Mouse (Mus musculus) bone marrow, adult 2 months (tissue): Measurements from ENCODE around the gene Gngt1.

ENCODE experiments used
- CTCF ChIP-seq: fragments of 200-500 bp; IDR thresholded peaks from 2 replicates; pipeline ENCODE4 v1.5.1; 2011; ENCODE audit warnings: low read length, control low read depth; ENCODE audit not compliant: control insufficient read depth, insufficient read depth
- POLR2A ChIP-seq: fragments of 200-500 bp; IDR thresholded peaks from 2 replicates; pipeline ENCODE4 v1.6.1; 2011; ENCODE audit warnings: low read depth, mild to moderate bottlenecking, control low read depth, low read length, borderline replicate concordance; ENCODE audit not compliant: control insufficient read depth

DNA sequence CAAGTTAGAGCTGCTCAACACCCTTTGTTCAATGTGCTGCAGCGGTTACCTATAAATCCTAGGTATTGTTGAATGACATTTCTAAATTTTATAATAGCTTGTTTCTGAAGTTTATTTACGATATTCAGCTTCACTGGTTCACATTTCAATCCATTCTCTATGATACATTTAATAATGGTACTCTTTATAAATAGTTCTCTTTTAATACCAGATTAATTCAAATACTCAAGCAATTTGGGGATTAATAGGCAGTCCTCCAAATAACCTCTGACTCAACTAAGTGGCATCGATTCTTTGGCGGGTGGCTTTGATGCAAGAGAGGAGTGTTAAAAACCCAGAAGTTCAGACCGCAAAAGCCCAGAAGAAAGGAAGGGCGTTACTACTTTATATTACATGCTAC lies at the start of gene Gngt1:
- TF ChIP-seq CTCF (no peak), POLR2A (no peak)
